Mouse (Mus musculus) stomach, embryonic 15.5 days (tissue): ENCODE results near the gene Drd4. TPM values are rescaled to one million over a fixed set of nuclear protein-coding genes. Genes with fewer than 3 reads are reported as not detected.

ENCODE experiments used
- ATAC-seq: fragments of 200-750 bp; cut with Nextera tagmentation; 2 replicates; pipeline ENCODE4 v1.8.0; 2017; ENCODE audit warnings: low read depth, moderate number of reproducible peaks, moderate TSS enrichment; ENCODE audit not compliant: insufficient read depth, low FRiP score
- H3K27ac ChIP-seq: fragments of 300-500 bp; sonication (generic); 2 replicates; pipeline ENCODE4 v1.5.1; 2015; ENCODE audit warnings: mild to moderate bottlenecking, inconsistent platforms
- H3K27me3 ChIP-seq: fragments of 300-500 bp; sonication (generic); replicated peaks from 2 replicates; pipeline ENCODE4 v1.6.1; 2015; ENCODE audit warnings: inconsistent platforms
- H3K36me3 ChIP-seq: fragments of 300-500 bp; sonication (generic); 2 replicates; pipeline ENCODE4 v1.6.1; 2015; ENCODE audit warnings: inconsistent platforms
- H3K4me1 ChIP-seq: fragments of 300-500 bp; sonication (generic); 2 replicates; pipeline ENCODE4 v1.6.1; 2015; ENCODE audit warnings: inconsistent platforms
- H3K4me2 ChIP-seq: fragments of 300-500 bp; sonication (generic); 2 replicates; pipeline ENCODE4 v1.6.1; 2015; ENCODE audit warnings: mild to moderate bottlenecking, inconsistent platforms
- H3K4me3 ChIP-seq: fragments of 300-500 bp; sonication (generic); replicated peaks from 2 replicates; pipeline ENCODE4 v1.5.1; 2015; ENCODE audit warnings: inconsistent platforms
- H3K9ac ChIP-seq: fragments of 300-500 bp; sonication (generic); 2 replicates; pipeline ENCODE4 v1.6.1; 2015; ENCODE audit warnings: inconsistent platforms
- H3K9me3 ChIP-seq: fragments of 300-500 bp; sonication (generic); 2 replicates; pipeline ENCODE4 v1.6.1; 2016; ENCODE audit warnings: inconsistent platforms
- WGBS: fragments of 180-500 bp; shearing (Covaris S2); methylation state at CpG from one replicate; pipeline ENCODE4 v1.1.7; 2015; 5-methylcytosine and 5-hydroxymethylcytosine counted together
- polyA plus RNA-seq: library from polyadenylated mRNA; unstranded; fragments of >200 nt; fragmentation: Nextera tagmentation; extraction: Ambion mirVana; gene quantifications from 2 replicates; pipeline ENCODE4 v1.2.1, GENCODE M21; 2015

The Drd4 gene
- polyA plus RNA-seq, 1 experiment from 2014 or later, result 0.19 TPM

DNA sequence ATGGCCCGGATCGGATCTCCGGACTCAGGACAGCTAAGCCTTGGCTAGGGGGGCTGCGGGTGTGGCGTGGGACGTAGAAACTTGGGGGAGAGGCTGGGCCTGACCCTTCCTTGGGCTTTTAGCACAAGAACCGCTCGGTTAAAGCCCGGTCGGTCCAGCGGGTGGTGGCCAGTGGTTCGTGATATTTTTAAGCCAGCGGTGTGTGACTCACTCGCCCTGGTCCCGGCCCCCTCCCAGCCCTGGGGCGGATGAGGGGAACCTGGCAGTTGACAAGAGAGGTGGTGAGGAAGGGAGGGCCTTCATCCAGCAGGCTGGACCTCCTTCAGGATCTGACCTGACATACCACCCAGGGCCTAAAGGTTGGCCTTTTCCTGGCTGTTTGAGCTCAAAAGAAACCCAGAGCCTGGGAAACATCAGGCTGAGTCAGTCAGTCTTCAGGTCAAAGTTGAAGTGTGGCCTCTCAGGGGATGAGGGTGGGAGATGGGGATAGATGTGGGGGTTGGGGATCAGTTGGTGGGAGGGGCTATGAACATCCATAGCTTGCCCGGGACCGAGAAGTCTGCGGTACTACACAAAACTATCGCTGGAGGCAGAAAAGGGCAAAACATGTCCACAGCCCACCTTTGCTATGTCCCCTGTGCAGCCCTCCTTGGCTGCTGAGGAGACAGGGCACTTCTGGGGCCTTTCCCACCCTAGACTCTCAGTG, 47.6 kb downstream of the Drd4 start:
- ATAC-seq, result no peak
- H3K4me2 ChIP-seq, result peak overlapping the region; percentile 56
- peak overlapping the region; percentile 22; the same call in 1 of the 2 replicates for H3K9ac ChIP-seq
- peak overlapping the region; percentile 41 for H3K4me3 ChIP-seq
- H3K9me3 ChIP-seq, result no peaks in the 10 kb centered on the region
- H3K36me3 ChIP-seq, result peaks cover 7% of the 10 kb centered on the region
- H3K27ac ChIP-seq, result peak overlapping the region; percentile 78
- H3K4me1 ChIP-seq, result peaks cover 20% of the 10 kb centered on the region
- H3K27me3 ChIP-seq, result no peaks in the 10 kb centered on the region; the same call in 1 of the 2 replicates
- WGBS, result 36% methylated on average over 20 of the region's 20 CpGs

- Histone ChIP-seq H3K4me1 (peaks cover 20% of the 10 kb centered on the region), H3K36me3 (peaks cover 2% of the 10 kb centered on the region; the same call in 1 of the 2 replicates), H3K27ac (peak overlapping the region; percentile 78), H3K4me2 (peak overlapping the region; percentile 56), H3K9ac (no peak overlapping the region), H3K27me3 (no peaks in the 10 kb centered on the region; the same call in 1 of the 2 replicates), H3K4me3 (peak overlapping the region; percentile 41), H3K9me3 (no peaks in the 10 kb centered on the region)
- ATAC-seq, result no peak
- 72% methylated on average over 7 of the region's 7 CpGs for WGBS
Observed at GRCm38 (mm10) chr7:141340023-141340422, 48.2 kb downstream of the Drd4 start.

GRCm38 (mm10) chr7:141340476-141340875, 48.7 kb downstream of the Drd4 start:
- peak overlapping the region; percentile 78 for H3K27ac ChIP-seq
- ATAC-seq, result peak; percentile 51
- H3K9me3 ChIP-seq, result no peaks in the 10 kb centered on the region
- H3K9ac ChIP-seq, result no peak overlapping the region
- peak overlapping the region; percentile 41; the same call in 1 of the 2 replicates for H3K4me3 ChIP-seq
- H3K4me2 ChIP-seq, result peak overlapping the region; percentile 56
- 57% methylated on average over 6 of the region's 6 CpGs for WGBS
- peaks cover 20% of the 10 kb centered on the region for H3K4me1 ChIP-seq
- H3K27me3 ChIP-seq, result no peaks in the 10 kb centered on the region; the same call in 1 of the 2 replicates
- H3K36me3 ChIP-seq, result no peaks in the 10 kb centered on the region; the same call in 1 of the 2 replicates

DNA sequence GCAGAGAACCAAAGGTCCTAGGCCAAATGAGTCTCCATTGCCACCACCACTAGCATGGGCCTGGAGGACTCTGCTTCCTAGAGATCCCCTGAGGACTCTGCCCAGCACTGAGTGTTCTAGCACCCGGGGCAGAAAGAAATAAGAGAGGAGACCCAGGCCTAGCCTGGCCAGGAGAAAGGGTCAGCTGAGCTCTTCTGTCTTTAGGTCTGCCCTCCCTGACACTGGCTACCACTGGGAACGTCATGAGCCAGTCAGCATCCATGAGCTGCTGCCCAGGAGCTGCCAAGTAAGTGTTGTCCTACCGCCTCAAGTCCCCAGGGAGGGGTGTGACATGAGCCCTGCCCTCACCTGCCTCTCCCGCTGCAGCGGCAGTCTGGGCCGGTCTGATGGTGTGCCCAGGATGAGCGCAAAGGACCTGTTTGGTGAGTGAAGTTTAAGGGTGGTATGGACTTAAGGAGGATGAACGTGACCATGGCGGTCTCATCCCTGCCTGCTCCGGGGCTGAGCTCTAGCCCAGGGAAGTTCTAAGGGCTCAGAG, 50.0 kb downstream of the Drd4 start:
- H3K36me3 ChIP-seq, result no peaks in the 10 kb centered on the region
- WGBS, result 72% methylated on average over 10 of the region's 10 CpGs
- H3K9me3 ChIP-seq, result no peaks in the 10 kb centered on the region
- ATAC-seq, result no peak
- no peak overlapping the region for H3K9ac ChIP-seq
- H3K4me3 ChIP-seq, result no peak overlapping the region
- peaks cover 20% of the 10 kb centered on the region for H3K4me1 ChIP-seq
- H3K4me2 ChIP-seq, result no peak overlapping the region
- no peak overlapping the region for H3K27ac ChIP-seq
- no peaks in the 10 kb centered on the region; the same call in 1 of the 2 replicates for H3K27me3 ChIP-seq

DNA sequence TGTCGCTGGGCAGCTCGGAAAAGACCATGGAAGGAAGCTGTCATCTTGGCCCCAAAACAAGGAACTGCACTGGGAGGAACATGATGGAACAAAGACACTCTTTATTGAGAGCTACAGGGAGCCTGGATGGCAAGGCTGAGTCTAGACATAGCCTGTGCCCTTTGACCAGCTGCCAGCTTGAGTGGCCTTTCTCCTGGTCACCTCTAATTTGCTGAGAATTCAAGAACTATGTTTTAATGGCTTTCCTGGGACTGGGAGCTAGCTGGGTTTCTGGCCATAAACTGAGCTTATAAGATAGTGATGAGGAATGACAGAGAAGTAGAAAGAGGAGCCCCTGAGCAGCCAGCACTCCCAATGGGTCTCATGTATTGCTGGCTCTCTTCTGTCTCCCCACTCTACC, 51.4 kb downstream of the Drd4 start:
- Histone ChIP-seq H3K27me3 (no peaks in the 10 kb centered on the region; the same call in 1 of the 2 replicates), H3K9ac (no peak overlapping the region), H3K4me3 (no peak overlapping the region), H3K9me3 (no peaks in the 10 kb centered on the region), H3K36me3 (no peaks in the 10 kb centered on the region), H3K27ac (no peak overlapping the region), H3K4me2 (no peak overlapping the region), H3K4me1 (peaks cover 16% of the 10 kb centered on the region)
- 77% methylated on average over 2 of the region's 2 CpGs for WGBS
- no peak for ATAC-seq

GRCm38 (mm10) chr7:141343696-141344095, 51.9 kb downstream of the Drd4 start:
- no peak overlapping the region for H3K4me2 ChIP-seq
- H3K36me3 ChIP-seq, result no peaks in the 10 kb centered on the region
- no peaks in the 10 kb centered on the region for H3K9me3 ChIP-seq
- no peak overlapping the region for H3K4me3 ChIP-seq
- H3K27me3 ChIP-seq, result no peaks in the 10 kb centered on the region; the same call in 1 of the 2 replicates
- 57% methylated on average over 7 of the region's 7 CpGs for WGBS
- H3K9ac ChIP-seq, result no peak overlapping the region
- ATAC-seq, result no peak
- H3K27ac ChIP-seq, result no peak overlapping the region; the same call in 1 of the 2 replicates
- H3K4me1 ChIP-seq, result peaks cover 11% of the 10 kb centered on the region

GRCm38 (mm10) chr7:141344787-141345186, 53.0 kb downstream of the Drd4 start:
- ATAC-seq, result no peak
- Histone ChIP-seq H3K4me3 (no peak overlapping the region), H3K4me2 (no peak overlapping the region), H3K27ac (no peak overlapping the region), H3K27me3 (no peaks in the 10 kb centered on the region), H3K4me1 (peaks cover 6% of the 10 kb centered on the region; the same call in 1 of the 2 replicates), H3K36me3 (no peaks in the 10 kb centered on the region), H3K9me3 (no peaks in the 10 kb centered on the region), H3K9ac (no peak overlapping the region)
- WGBS, result 87% methylated on average over 5 of the region's 5 CpGs

Other genes with a start within 250 kb of the Drd4 start
- gene B4galnt4, start 230.9 kb upstream of the Drd4 start, polyA plus RNA-seq, result 7.0 and 9.2 TPM in 2 replicates
- 38.4 and 47.2 TPM in 2 replicates for gene Pkp3, start 213.8 kb upstream of the Drd4 start, polyA plus RNA-seq
- gene Sigirr, start 191.4 kb upstream of the Drd4 start, polyA plus RNA-seq, result 13.1 and 15.1 TPM in 2 replicates
- gene Ano9, start 174.2 kb upstream of the Drd4 start, polyA plus RNA-seq, result 16.2 and 20.5 TPM in 2 replicates
- 58.6 and 60.7 TPM in 2 replicates for gene Ptdss2, start 169.6 kb upstream of the Drd4 start, polyA plus RNA-seq
- gene Rnh1, start 119.1 kb upstream of the Drd4 start, polyA plus RNA-seq, result 206 and 215 TPM in 2 replicates
- gene Hras, start 98.0 kb upstream of the Drd4 start, polyA plus RNA-seq, result 113 and 123 TPM in 2 replicates
- 5.4 and 7.2 TPM in 2 replicates for gene Lrrc56, start 97.8 kb upstream of the Drd4 start, polyA plus RNA-seq
- 2.8 and 2.9 TPM in 2 replicates for gene Lmntd2, start 77.9 kb upstream of the Drd4 start, polyA plus RNA-seq
- 67.7 and 73.3 TPM in 2 replicates for gene Rassf7, start 76.1 kb upstream of the Drd4 start, polyA plus RNA-seq
- gene Phrf1, start 63.2 kb upstream of the Drd4 start, polyA plus RNA-seq, result 58.8 and 63.4 TPM in 2 replicates
- gene Irf7, start 25.5 kb upstream of the Drd4 start, polyA plus RNA-seq, result 4.6 and 5.7 TPM in 2 replicates
- 14.5 and 18.4 TPM in 2 replicates for gene Cdhr5, start 15.2 kb upstream of the Drd4 start, polyA plus RNA-seq
- 44.2 and 48.8 TPM in 2 replicates for gene Sct, start 12.9 kb upstream of the Drd4 start, polyA plus RNA-seq
- 66.9 and 70.8 TPM in 2 replicates for gene Deaf1, start 35.7 kb downstream of the Drd4 start, polyA plus RNA-seq
- 39.3 and 40.6 TPM in 2 replicates for gene Tmem80, start 35.7 kb downstream of the Drd4 start, polyA plus RNA-seq
- gene Eps8l2, start 46.9 kb downstream of the Drd4 start, polyA plus RNA-seq, result 59.6 and 59.7 TPM in 2 replicates
- gene Taldo1, start 100.2 kb downstream of the Drd4 start, polyA plus RNA-seq, result 347 and 384 TPM in 2 replicates
- 51.1 and 53.0 TPM in 2 replicates for gene Gatd1, start 122.1 kb downstream of the Drd4 start, polyA plus RNA-seq
- gene Cend1, start 137.5 kb downstream of the Drd4 start, polyA plus RNA-seq, result 2.5 TPM in 2 replicates
- 26.9 and 27.2 TPM in 2 replicates for gene Slc25a22, start 145.9 kb downstream of the Drd4 start, polyA plus RNA-seq
- gene Pidd1, start 152.0 kb downstream of the Drd4 start, polyA plus RNA-seq, result 8.5 and 8.6 TPM in 2 replicates
- gene Rplp2, start 155.4 kb downstream of the Drd4 start, polyA plus RNA-seq, result 1,278 and 1,319 TPM in 2 replicates
- 33.5 and 34.6 TPM in 2 replicates for gene Pnpla2, start 163.2 kb downstream of the Drd4 start, polyA plus RNA-seq
- gene Cracr2b, start 169.1 kb downstream of the Drd4 start, polyA plus RNA-seq, result 27.5 and 32.8 TPM in 2 replicates
- 25.6 and 26.6 TPM in 2 replicates for gene Cd151, start 175.4 kb downstream of the Drd4 start, polyA plus RNA-seq
- 67.3 and 71.6 TPM in 2 replicates for gene Polr2l, start 183.1 kb downstream of the Drd4 start, polyA plus RNA-seq
- gene Tspan4, start 183.2 kb downstream of the Drd4 start, polyA plus RNA-seq, result 69.8 and 72.8 TPM in 2 replicates
- 50.7 and 58.0 TPM in 2 replicates for gene Chid1, start 247.9 kb downstream of the Drd4 start, polyA plus RNA-seq